Mouse (Mus musculus) right cerebral cortex, postnatal 25 days (tissue): Measurements from ENCODE around the gene Srsf9.
"Not testable (repeated sequence)": the region's sequence is repeated elsewhere in the genome, so short reads cannot be mapped to it uniquely, and the experiment has no call there.

Experiments
- DNase-seq: peaks from one replicate; pipeline ENCODE4 v3.0.0; 2022

The Srsf9 gene

DNA sequence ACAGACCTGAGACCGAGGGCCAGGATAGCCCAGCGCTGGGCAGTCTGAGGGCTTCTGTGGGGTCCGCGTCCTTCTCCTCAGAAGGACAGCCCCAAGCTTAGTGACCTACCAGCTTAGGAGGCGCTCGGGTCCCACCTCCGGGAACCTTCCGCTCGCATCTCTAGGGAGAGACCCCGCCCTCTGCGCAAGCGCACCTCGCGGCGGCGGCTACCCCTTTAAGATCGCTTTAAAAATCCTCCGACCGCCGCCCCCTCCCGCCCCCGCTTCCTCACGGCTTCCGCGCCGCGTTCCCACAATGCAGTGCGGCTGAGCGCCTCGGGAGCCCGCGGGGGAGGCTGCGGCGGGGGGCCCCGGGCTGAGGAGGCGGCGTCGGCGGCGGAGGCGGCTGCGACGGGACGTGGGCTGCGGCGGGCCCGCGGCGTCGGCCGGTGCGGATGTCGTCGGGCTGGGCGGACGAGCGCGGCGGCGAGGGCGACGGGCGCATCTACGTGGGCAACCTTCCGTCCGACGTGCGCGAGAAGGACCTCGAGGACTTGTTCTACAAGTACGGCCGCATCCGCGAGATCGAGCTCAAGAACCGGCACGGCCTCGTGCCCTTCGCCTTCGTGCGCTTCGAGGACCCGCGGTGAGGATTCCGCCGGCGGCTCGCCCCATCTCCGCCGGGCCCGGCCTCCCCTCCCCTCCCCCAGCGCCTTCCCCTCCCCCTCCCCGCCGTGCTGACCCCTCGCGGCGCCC, at the start of gene Srsf9:
Srsf9 (plus strand) TSS at position 303 of the 735 bp plus-strand sequence.
- peak; percentile 94 for DNase-seq

DNA sequence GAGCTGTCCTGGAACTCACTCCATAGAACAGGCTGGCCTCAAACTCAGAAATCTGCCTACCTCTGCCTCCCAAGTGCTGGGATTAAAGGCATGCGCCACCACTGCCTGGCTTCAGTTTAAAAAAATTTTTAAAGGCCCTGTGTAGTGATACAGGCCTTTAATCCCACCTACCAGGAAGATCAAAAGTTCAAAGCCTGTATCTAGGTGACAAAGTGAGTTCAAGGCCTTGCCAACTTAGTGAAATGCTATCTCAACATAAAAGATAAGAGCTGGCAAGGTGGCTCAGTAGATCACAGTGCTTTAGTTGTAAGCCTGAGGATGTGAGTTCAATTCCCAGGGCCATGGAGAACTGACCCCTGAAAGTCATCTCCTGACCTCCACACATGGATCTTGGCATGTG, 48.9 kb upstream of the Srsf9 start:
- no peak for DNase-seq

DNA sequence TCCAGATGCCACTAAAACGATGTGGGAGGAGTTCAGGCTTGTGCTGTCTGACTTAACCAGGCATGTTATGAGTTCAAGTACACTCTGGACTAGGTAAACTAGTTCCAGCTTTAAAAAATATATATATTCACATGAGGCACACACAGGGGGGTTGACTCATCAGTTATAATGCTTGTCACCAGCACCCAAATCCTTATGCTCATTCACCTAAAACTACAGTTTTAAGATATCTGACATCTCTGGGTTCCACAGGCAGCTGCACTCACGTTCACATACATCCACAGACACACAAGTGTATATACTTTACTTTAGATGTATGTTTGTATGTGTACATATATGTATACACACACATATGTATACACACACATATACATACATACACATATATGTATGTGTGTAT, 48.2 kb upstream of the Srsf9 start:
- DNase-seq: no peak

DNA sequence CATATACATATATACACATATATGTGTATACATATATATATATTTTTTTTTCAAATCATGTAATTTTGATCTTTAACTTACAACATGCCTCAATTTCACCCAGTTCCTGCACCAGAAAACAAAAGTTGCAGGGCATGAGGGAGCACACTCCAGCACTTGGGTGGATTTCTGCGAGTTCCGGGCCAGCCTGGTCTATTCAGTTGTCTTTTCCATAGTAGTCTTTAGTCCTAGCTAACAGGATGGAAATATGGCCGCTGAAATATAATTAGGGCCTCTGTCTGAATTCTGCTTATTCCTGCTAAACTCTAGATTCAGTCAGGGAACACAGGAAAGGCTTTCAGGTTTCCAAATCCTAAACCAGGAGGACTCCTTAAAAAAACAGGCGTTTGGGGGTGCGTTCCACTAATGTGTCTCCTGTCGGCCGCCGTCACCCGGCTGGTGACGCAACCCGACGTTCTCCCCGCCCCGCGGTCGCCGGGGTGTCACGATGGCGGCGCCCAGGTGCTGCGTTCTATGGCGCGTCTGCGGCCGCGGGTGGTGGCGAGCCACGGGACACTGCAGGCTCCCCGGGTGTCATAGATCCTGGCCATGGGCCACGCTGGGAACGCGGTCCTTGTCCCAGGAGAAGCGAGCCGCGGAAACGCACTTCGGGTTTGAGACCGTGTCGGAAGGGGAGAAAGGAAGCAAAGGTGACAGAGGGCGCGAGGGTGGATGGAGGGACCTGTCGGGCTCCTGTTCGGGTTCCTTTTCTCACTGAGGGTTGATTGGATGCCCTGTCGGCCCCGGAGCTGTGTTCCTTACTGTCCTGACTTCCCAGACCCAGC, 47.5 kb upstream of the Srsf9 start, which contains the start of gene Coq5:
Coq5 (plus strand) TSS at position 441 of the 824 bp plus-strand sequence.
- peak; percentile 89 for DNase-seq

DNA sequence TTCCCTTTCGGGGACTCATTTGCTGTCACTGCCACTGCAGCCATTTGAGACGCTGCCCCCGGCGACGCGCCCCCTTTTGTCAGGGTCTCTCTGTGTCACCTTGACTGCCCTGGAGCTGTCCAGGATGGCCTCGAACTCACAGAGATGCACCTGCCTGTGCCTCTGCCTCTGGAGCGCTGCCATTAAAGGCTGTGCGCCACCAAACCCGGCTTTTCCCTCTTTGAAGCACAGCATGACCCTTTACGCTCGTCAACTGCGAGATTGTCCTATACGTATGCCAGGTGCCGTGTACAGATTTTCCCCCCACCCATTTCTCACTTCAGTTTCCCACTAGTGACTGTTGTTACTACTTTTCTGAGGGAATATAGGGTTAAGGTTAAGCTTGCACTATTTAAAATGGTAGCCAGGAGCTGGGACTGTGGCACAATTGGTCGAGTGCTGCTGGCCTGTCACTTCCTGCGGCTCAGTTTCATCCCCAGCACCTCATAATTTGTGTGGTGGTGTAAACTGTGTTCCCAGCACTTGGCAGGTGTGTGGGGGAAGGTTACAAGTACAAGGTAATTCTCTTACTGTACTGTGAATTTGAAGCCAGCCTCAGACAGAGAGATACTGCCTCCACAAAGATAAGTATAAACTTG, 46.8 kb upstream of the Srsf9 start:
- no peak for DNase-seq

DNA sequence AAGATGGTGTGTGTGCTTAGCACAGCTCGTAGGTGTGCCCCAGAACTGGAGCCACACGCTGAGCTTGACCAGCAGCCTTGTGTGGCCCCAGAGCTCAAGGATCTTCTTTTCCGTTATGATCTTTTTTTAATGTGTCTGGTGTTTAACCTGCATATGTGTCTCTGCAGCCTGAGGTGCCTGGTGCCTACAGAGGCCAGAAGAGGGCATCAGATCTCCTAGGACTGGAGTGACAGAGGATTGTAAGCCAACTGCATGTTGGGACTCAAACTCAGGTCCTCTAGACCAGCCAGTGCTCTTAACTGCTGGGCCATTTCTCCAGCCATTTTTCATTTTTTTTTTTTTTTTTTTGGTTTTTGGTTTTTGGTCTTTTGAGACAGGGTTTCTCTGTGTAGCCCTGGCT, 42.2 kb upstream of the Srsf9 start:
- no peak for DNase-seq

DNA sequence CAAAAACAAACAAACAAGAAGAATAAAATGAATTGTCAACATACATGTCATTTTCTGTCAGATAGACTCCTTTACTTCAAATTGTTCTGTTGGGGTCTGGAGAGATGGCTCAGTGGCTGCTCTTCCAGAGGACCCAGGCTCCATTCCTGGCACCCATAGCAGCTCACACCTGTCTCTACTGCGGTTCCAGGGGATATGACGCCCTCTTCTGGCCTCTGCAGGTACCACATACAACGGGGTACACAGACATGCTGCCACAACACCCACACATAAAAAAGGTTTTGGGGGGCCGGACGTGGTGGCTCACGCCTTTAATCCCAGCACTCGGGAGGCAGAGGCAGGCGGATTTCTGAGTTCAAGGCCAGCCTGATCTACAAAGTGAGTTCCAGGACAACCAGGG, 32.8 kb upstream of the Srsf9 start:
- no peak for DNase-seq

DNA sequence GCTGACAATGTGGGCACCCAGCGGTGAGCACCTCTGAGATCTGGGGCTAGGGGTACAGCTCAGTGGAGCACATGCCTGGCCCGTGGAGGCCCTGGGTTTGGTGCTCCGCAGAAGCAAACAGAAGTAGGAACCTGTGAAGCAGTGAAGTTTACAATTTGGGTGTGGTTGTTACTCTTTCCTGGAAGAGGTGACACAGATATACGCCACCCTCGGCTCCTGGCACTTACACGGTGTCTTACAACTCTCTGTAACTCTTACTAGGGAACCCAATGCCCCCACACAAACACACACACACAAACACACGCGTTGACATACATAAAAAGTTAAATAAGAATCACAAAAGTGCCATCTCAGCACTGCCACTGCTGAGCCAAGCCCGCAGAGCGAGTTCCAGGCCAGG, 30.6 kb upstream of the Srsf9 start:
- DNase-seq: no peak

DNA sequence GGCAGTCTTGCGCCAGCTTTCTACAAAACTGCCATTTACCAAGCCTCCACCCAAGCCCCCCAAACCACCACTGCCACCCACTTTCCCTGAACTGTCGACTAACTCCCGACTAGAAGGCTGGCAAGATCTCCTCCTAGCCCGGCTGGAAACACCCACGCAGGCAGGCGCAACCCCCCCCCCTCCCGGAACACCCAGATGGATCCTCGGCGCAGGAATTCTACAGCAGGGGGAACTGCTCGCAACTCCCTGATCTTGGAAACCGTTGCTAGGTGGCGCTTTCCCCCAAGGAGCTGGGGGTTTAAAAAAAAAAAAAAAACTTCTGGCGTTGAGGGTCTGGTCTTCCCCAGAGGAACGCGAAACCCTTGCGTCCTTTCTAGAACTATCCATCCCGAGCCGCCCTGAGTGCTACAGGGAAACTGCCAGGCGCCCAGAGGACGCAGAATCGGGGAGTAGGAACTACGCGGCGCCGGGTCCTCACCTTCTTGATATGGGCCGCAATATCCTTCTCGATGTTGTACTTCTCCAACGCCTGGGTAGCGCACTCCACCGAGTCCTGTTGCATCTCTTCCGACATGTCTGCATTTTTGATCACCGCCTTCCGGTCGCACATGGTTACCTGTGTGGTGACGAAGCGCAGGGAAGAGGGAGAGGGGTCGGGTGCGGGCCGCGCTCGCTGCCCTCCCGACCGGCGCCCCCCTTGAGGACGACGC, 26.8 kb upstream of the Srsf9 start:
- peak; percentile 64 for DNase-seq

DNA sequence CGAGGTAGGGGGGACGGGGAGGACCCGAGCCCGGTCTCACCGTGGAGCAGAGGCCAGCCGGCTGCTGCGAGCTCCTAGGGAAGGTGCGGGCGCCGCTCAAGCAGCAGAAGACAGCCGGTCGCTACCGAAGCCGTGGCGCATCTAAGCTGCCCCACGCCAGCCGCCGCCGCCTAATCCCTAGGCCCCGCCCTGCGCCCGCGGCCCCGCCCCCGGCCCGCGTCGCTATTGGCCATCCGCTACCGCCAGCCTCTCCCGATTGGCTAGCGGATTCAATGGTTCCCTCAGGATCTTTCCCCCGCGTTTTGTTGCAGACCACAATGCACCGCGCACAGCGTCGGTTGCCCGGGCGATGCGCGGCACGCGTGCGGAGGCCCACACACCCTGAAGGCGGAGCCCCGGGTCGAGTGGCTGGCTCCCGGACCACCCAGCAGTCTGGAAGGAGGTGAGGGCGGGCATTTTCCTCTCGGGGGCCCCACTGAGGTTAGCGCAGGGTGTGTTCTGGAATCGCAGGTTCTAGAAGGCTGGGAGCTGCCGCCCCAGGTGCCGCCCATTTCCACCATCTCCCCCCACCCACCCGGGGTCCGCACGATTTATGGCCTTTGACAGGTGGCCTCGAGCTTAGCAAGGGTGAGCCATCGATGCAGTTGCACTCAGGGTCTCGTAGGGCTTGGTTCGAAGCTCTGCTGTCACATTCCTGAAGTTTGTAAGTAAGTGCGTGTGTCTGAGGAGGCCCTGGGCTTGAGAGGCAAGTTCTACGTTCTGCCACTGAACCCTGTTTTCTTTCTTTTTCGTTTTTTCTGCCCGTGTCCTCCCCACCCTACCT, 26.0 kb upstream of the Srsf9 start, which contains the start of gene Dynll1:
Dynll1 (minus strand) TSS at position 208 of the 823 bp plus-strand sequence.
- peak; percentile 99 for DNase-seq

DNA sequence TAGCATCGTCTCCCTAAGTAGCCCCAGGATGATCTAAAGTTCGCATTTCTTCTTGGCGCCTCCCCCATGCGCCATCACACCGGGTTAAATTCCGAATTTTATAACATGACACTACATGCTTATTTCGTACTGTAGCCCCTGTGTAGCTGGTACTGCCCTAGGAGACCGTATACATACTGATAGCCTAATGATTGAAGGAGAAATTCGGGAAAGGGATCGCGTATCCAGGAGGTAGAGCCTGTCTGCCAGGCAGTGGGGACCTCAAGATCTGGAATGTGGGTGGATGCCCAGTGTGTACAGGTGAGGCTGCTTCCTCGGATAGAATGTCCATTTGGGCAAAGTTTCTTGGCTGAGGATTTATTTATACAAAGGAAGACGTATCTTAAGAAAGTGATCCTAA, 25.4 kb upstream of the Srsf9 start:
- no peak for DNase-seq

DNA sequence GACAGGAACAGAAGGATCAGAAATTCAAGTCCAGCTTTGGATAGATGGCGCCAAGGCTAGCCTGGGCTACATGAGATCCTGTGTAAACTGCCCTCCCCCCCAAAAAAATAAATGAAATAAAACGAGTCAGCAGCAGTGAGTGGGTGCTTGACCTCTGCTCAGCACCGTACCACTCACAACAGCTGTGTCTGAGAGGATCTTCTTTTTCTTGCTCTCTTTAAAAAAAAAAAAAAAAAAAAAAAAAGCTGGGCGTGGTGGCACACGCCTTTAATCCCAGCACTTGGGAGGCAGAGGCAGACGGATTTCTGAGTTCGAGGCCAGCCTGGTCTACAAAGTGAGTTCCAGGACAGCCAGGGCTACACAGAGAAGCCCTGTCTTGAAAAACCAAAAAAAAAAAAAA, 24.8 kb upstream of the Srsf9 start:
- DNase-seq: not testable (repeated sequence)

DNA sequence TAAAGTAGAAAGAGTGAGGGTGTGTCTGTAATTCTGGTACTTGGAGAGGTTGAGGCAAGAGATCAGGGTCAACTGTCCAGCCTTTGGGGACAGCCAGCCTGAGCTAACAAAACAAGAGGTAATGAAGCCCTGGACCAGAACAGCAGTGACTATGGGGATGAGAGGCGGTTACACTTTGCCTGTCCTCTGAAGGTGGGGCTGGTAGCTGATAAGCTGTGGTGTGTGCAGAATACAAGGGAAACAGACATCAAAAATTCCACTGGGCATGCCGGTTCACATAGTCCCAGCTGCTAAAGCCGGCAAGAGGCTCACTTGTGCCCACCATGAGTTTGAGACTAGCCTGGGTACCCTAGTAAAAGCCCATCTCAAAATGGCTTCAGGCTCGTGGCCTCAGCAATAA, 14.6 kb upstream of the Srsf9 start:
- no peak for DNase-seq

DNA sequence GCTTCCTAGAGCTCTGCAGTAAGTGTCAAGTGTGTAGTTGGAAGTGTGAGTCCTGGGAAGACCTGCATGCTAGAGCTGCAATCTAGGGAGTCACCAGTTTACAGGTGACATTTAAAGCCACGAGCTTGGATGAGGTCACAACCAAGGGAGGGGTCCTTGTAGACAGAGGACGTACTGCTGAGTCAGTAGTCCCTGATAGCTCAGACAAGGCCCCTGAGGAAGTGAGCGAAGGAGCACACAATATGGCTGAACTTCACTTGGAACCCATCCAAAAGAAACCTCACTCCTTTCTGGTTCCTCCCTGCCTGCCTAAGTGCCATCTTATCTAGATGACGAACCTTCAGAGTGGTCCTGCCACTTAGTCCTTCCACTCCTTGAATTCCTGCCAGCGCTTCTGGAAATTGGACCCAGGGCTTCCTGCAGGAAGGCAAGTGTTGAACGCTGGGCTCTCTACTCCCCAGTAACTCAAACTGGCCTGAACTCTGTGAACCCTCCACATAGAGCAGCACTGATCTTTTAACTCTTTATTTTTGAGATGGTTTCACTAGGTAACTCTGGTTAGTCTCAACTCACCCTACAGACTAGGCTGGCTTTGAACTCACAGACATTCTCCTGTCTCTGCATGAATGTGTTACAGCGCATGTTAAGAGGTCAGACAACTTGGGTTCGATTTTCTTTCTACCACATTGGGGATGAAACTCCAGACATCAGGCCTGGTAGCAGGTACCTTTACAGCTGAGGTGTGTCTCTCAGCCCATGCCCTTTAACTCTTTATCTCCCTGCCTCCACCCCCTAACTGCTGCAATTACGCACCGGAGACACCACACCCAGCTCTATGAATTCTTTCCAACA, 13.9 kb upstream of the Srsf9 start:
- no peak for DNase-seq

DNA sequence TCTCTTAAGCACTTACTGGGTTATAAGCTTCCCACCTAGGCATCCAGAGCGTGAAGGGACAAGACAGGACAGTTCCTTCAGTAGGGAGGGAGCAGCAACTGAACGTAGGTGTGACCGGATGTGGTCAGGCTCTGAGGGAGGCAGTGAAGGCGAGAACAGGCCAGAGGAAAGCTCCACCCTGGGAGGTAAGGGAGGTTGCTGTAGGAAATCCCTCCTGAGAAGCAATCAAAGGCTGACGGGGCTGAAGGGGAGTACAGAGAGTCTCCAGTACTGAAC, 13.4 kb upstream of the Srsf9 start:
- no peak for DNase-seq

DNA sequence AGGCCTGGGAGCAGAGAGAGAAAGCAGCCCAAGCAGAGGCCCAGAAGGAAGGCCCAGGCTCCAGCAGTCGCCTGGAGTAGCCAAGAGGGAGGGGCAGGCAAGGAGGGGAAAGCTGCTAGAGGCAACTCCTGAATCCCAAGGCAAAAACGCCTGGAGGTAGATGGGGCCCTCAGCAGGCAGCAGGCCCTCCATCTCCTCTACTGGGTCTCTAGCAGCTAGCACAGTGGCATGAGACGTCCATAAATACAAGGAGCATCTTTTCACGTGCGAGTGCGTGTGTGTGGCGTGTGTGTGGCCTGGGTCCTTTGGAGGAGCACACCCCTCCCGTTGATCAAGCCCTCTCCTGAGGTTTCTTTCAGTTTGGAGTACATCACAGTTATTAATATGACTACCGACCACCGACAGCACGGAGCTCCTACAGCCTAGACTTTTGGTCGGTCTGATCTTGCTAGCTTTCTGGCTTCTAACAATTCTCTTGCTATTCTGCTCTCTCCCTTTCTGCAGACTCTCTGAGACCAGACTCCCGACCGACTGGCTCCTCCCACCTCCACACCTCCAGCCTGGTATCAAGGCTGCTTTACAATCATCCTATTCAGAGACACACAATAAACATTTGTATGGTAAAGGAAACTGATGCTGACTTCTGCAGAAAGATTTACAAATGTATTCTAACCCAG, 9.9 kb upstream of the Srsf9 start:
- no peak for DNase-seq

DNA sequence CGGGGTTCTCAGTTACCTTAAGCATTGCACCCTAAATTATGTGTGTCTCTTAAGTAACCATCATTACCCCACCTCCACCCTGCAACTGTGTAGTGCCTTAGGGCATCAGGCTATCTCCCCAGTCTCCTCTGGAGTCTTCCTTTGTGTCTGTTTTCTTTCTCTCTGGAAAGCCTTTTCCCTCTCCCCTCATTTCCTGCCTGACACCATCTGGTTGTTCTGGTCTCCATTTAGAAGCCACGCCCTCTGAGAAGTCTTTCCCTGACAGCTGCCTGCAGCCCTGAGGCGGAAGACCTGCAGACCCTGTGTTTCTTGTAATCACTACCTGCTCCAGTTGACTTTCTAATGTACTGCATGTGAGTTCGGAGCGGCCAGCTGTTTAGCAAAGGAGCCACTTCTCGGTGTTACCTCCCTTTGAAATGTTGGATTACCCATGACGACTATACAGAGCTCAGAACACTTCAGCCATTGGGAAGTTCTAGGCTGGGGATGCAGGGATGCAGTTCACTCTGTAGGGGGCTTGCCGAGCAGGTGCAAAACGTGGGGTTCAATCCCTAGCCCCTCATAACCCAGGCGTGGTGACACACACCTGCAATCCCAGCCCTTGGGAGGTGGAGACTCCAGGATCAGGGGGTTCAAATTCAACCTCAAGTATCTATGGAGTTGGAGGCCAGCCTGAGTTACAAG, 9.2 kb upstream of the Srsf9 start:
- no peak for DNase-seq

DNA sequence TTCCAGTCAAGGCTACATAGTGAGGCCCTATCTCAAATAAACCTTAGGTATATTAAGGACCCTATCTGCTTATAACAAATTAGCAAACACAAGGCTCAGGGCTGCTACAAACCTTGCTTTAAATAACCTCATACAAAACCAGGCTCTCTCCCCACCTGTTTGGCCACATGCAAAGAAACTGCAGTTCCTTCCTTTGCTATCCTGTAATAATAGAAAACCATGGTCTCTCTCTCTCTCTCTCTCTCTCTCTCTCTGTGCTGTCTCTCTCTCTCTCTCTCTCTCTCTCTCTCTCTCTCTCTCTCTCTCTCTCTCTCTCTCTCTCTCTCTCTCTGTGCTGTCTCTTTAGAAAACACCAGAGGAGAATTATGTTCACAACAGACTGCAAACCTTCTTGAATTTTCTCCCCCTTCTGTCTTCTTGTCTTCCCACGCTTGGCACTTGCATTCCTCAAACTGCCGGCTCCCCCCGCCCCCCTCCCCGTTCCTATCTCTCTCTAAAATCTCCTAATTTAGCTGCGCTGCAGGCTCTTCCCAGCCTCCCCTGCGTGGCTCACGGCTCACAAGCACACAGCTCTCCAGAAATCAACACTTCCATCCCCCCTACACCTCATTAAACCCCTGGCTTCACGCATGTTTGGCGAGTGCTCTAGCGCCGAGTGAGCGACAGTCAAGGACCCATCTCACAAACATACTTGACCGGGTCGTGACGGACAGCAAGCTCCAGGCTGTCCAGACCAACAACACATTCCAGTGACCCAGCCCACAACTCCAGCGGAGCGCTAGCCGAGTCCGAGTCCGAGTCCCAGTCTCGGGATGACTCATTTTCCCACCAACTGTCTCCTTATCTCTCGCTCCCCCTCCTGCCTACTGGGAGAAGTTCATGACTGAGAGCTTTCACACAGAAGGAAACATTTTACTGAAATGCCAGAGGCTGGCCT, 7.7 kb upstream of the Srsf9 start:
- peak; percentile 86 for DNase-seq

DNA sequence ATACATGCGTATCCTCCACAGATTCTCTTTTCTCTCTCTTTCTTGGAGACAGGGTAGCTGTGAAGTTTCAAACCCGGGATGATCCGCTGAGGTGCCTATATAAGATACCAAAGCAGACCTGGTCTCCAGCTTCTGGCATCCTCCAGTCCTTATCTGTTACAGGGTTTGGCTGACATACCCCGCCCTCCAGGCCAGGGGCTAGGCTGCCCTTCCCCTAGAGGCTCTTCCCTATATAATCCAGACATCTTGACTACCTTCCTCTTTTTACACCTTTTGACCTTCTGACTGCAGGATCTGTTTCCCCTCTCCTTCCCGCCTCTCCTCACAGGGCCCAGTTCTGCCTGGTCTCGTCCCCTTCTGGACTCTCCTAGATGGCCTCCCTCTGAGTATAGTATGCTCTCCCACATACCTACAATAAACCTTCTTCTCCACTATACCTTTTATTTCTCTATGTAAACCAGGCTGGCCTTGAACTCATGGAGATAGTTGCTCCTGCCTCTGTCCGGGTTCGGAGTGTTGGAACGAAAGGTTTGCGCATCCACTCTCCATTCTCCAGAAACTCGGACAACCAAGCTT, 633 bp upstream of the Srsf9 start:
- DNase-seq: no peak
